Mouse (Mus musculus) MEL (cell line): ENCODE measurements at regions not wholly inside any gene's neighbourhood (a gene's known extent, or its start where the extent isn't known, plus 50 kb on each side); places are given as distances from the start of the nearest gene placed in this dataset.

Experiments used
- DNase-seq: peaks from one replicate; pipeline ENCODE4 v3.0.0; 2011; ENCODE audit warnings: low read depth, low spot score
- H3K27ac ChIP-seq: 2 replicates; pipeline ENCODE4 v1.5.1; 2012; ENCODE audit warnings: low read depth, mild to moderate bottlenecking, control low read depth, low read length, moderate library complexity; ENCODE audit not compliant: control insufficient read depth
- H3K27me3 ChIP-seq, 2 experiments: fragments of 150-350 bp in 1 of 2; sonication (generic) in 1 of 2; 2 replicates each; pipeline ENCODE4 v1.6.1; 2012; ENCODE audit warnings: low read length in 2 of 2, mild to moderate bottlenecking in 2 of 2, improper control_type of control experiment in 1 of 2, moderate library complexity in 1 of 2; ENCODE audit not compliant: insufficient read depth in 2 of 2, control insufficient read depth in 1 of 2
- H3K36me3 ChIP-seq, 2 experiments: 2 replicates each; pipeline ENCODE4 v1.6.1; 2012 to 2014; ENCODE audit warnings: low read length in 2 of 2, improper control_type of control experiment in 1 of 2, inconsistent platforms in 1 of 2, mild to moderate bottlenecking in 1 of 2; ENCODE audit not compliant: insufficient read depth in 2 of 2, control insufficient read depth in 1 of 2
- H3K4me1 ChIP-seq, 2 experiments: fragments of 150-350 bp in 1 of 2; sonication (generic) in 1 of 2; 2 replicates each; pipeline ENCODE4 v1.6.1; 2012; ENCODE audit warnings: low read length in 2 of 2, improper control_type of control experiment in 1 of 2, mild to moderate bottlenecking in 1 of 2; ENCODE audit not compliant: insufficient read depth in 2 of 2, control insufficient read depth in 1 of 2
- H3K4me3 ChIP-seq, 2 experiments: fragments of 150-350 bp in 1 of 2; sonication (generic) in 1 of 2; 2 replicates each; pipeline ENCODE4 v1.5.1; 2012; ENCODE audit warnings: low read depth in 2 of 2, low read length in 2 of 2, mild to moderate bottlenecking in 2 of 2, moderate library complexity in 2 of 2, control low read depth in 1 of 2, improper control_type of control experiment in 1 of 2; ENCODE audit not compliant: control insufficient read depth in 1 of 2, insufficient read depth in 1 of 2
- H3K79me2 ChIP-seq: 2 replicates; pipeline ENCODE4 v1.6.1; 2012; ENCODE audit warnings: mild to moderate bottlenecking, low read length, moderate library complexity; ENCODE audit not compliant: control insufficient read depth, poor library complexity, insufficient read depth
- H3K9ac ChIP-seq: 2 replicates; pipeline ENCODE4 v1.6.1; 2012; ENCODE audit warnings: low read depth, mild to moderate bottlenecking, control low read depth, low read length, moderate library complexity; ENCODE audit not compliant: control insufficient read depth, poor library complexity, severe bottlenecking
- H3K9me3 ChIP-seq: fragments of 150-350 bp; sonication (generic); replicated peaks from 2 replicates; pipeline ENCODE4 v1.6.1; 2012; ENCODE audit warnings: mild to moderate bottlenecking, low read length, improper control_type of control experiment, moderate library complexity; ENCODE audit not compliant: insufficient read depth
- BHLHE40 ChIP-seq: IDR thresholded peaks from 2 replicates; pipeline ENCODE4 v1.6.1; 2012; ENCODE audit warnings: low read depth, mild to moderate bottlenecking, inconsistent platforms, low read length, improper control_type of control experiment, borderline replicate concordance
- CHD1 ChIP-seq: IDR thresholded peaks from 2 replicates; pipeline ENCODE4 v1.6.1; 2012; ENCODE audit warnings: low read depth, mild to moderate bottlenecking, inconsistent platforms, low read length, improper control_type of control experiment
- CHD2 ChIP-seq: IDR thresholded peaks from 2 replicates; pipeline ENCODE4 v1.6.1; 2011; ENCODE audit warnings: low read length, improper control_type of control experiment
- CTCF ChIP-seq, 3 experiments: IDR thresholded peaks in 2 of 3; conservative IDR thresholded peaks in 1 of 3; 2 replicates each; pipeline ENCODE4 v1.5.1; 2011 to 2012; ENCODE audit warnings: low read length in 3 of 3, low read depth in 2 of 3, mild to moderate bottlenecking in 2 of 3, improper control_type of control experiment in 1 of 3, inconsistent platforms in 1 of 3, mixed read lengths in 1 of 3, moderate library complexity in 1 of 3; ENCODE audit not compliant: control insufficient read depth in 1 of 3, insufficient read depth in 1 of 3, poor library complexity in 1 of 3, severe bottlenecking in 1 of 3
- EP300 ChIP-seq, 2 experiments: IDR thresholded peaks; 2 replicates each; pipeline ENCODE4 v1.6.1; 2011; ENCODE audit warnings: improper control_type of control experiment in 2 of 2, low read length in 2 of 2, low read depth in 1 of 2, mild to moderate bottlenecking in 1 of 2
- ETS1 ChIP-seq: IDR thresholded peaks from 2 replicates; pipeline ENCODE4 v1.6.1; 2012; ENCODE audit warnings: low read depth, mild to moderate bottlenecking, inconsistent platforms, low read length, improper control_type of control experiment, moderate library complexity
- GABPA ChIP-seq: IDR thresholded peaks from 2 replicates; pipeline ENCODE4 v1.6.1; 2012; ENCODE audit warnings: low read depth, mild to moderate bottlenecking, inconsistent platforms, low read length, improper control_type of control experiment, moderate library complexity
- GATA1 ChIP-seq: IDR thresholded peaks from 2 replicates; pipeline ENCODE4 v1.6.1; 2011; ENCODE audit warnings: low read depth, low read length, improper control_type of control experiment
- JUND ChIP-seq: IDR thresholded peaks from 2 replicates; pipeline ENCODE4 v1.6.1; 2011; ENCODE audit warnings: low read depth, mild to moderate bottlenecking, improper control_type of control experiment, low read length
- KAT2A ChIP-seq: conservative IDR thresholded peaks from 2 replicates; pipeline ENCODE4 v1.6.1; 2012; ENCODE audit warnings: low read depth, low read length, improper control_type of control experiment, inconsistent platforms
- MAFK ChIP-seq: IDR thresholded peaks from 2 replicates; pipeline ENCODE4 v1.6.1; 2011; ENCODE audit warnings: low read depth, mild to moderate bottlenecking, low read length, improper control_type of control experiment, borderline replicate concordance
- MYB ChIP-seq: IDR thresholded peaks from 2 replicates; pipeline ENCODE4 v1.6.1; 2011; ENCODE audit warnings: mild to moderate bottlenecking, low read depth, low read length, improper control_type of control experiment
- NELFE ChIP-seq: IDR thresholded peaks from 2 replicates; pipeline ENCODE4 v1.6.1; 2011; ENCODE audit warnings: low read depth, low read length, improper control_type of control experiment
- POLR2A ChIP-seq, 2 experiments: IDR thresholded peaks; 2 replicates each; pipeline ENCODE4 v1.6.1; 2011 to 2012; ENCODE audit warnings: low read length in 2 of 2, mild to moderate bottlenecking in 2 of 2, control low read depth in 1 of 2, improper control_type of control experiment in 1 of 2, low read depth in 1 of 2, moderate library complexity in 1 of 2; ENCODE audit not compliant: control insufficient read depth in 1 of 2, insufficient read depth in 1 of 2, poor library complexity in 1 of 2
- POLR2AphosphoS2 ChIP-seq: IDR thresholded peaks from 2 replicates; pipeline ENCODE4 v1.6.1; 2011; ENCODE audit warnings: low read length, improper control_type of control experiment
- POLR2AphosphoS5 ChIP-seq: IDR thresholded peaks from 2 replicates; pipeline ENCODE4 v1.6.1; 2012; ENCODE audit warnings: low read depth, borderline replicate concordance, mild to moderate bottlenecking, inconsistent platforms, low read length, moderate library complexity, mixed read lengths
- RAD21 ChIP-seq: IDR thresholded peaks from 2 replicates; pipeline ENCODE4 v1.6.1; 2011; ENCODE audit warnings: mild to moderate bottlenecking, low read depth, low read length, improper control_type of control experiment
- TBP ChIP-seq: IDR thresholded peaks from 2 replicates; pipeline ENCODE4 v1.8.0; 2011; ENCODE audit warnings: low read depth, low read length, improper control_type of control experiment
- TCF12 ChIP-seq: IDR thresholded peaks from 2 replicates; pipeline ENCODE4 v1.6.1; 2014; ENCODE audit warnings: low read depth, mild to moderate bottlenecking, inconsistent platforms, low read length, improper control_type of control experiment, moderate library complexity
- UBTF ChIP-seq: IDR thresholded peaks from 2 replicates; pipeline ENCODE4 v1.6.1; 2012; ENCODE audit warnings: low read depth, mild to moderate bottlenecking, inconsistent platforms, low read length, improper control_type of control experiment, moderate library complexity, borderline replicate concordance; ENCODE audit not compliant: insufficient read depth
- USF1 ChIP-seq: IDR thresholded peaks from 2 replicates; pipeline ENCODE4 v1.6.1; 2014; ENCODE audit warnings: low read depth, mild to moderate bottlenecking, inconsistent platforms, low read length, improper control_type of control experiment, moderate library complexity
- ZC3H11A ChIP-seq: IDR thresholded peaks from 2 replicates; pipeline ENCODE4 v1.6.1; 2012; ENCODE audit warnings: low read depth, mild to moderate bottlenecking, inconsistent platforms, low read length, improper control_type of control experiment
- ZKSCAN1 ChIP-seq: IDR thresholded peaks from 2 replicates; pipeline ENCODE4 v1.6.1; 2012; ENCODE audit warnings: low read depth, mild to moderate bottlenecking, inconsistent platforms, low read length, improper control_type of control experiment, moderate library complexity
- ZMIZ1 ChIP-seq: IDR thresholded peaks from 2 replicates; pipeline ENCODE4 v1.6.1; 2012; ENCODE audit warnings: low read depth, mild to moderate bottlenecking, inconsistent platforms, low read length, improper control_type of control experiment, moderate library complexity

- no peak overlapping the region for H3K9ac ChIP-seq
- H3K36me3 ChIP-seq: no peaks in the 10 kb centered on the region
- H3K27me3 ChIP-seq: no peaks in the 10 kb centered on the region
- DNase-seq: no peak
- TF ChIP-seq MYB: no peak
- TF ChIP-seq ZKSCAN1: no peak
- no peak for TF ChIP-seq USF1
- no peak for TF ChIP-seq EP300 (IDR thresholded peaks at IDR 0.05; ENCODE audit: low read depth in 1 of 2, low read length in 2 of 2)
- no peak for TF ChIP-seq UBTF
- TF ChIP-seq GATA1: no peak
- no peak for TF ChIP-seq POLR2AphosphoS2
- TF ChIP-seq POLR2A (IDR thresholded peaks at IDR 0.05; ENCODE audit: control insufficient read depth in 1 of 2, insufficient read depth in 1 of 2, low read depth in 1 of 2, low read length in 2 of 2, poor library complexity in 1 of 2): no peak
- TF ChIP-seq TCF12: no peak
- no peak for TF ChIP-seq CHD1
- TF ChIP-seq POLR2AphosphoS5: no peak
- no peak for TF ChIP-seq GABPA
- TF ChIP-seq ETS1: no peak
- no peak for TF ChIP-seq ZC3H11A
- TF ChIP-seq NELFE: no peak
- TF ChIP-seq TBP: no peak
- no peak for TF ChIP-seq KAT2A
- no peak for TF ChIP-seq ZMIZ1
- no peak for TF ChIP-seq CHD2
- TF ChIP-seq MAFK: no peak
- H3K4me1 ChIP-seq: no peaks in the 10 kb centered on the region
- H3K27ac ChIP-seq: no peak overlapping the region
- no peak overlapping the region for H3K4me3 ChIP-seq
- no peaks in the 10 kb centered on the region for H3K79me2 ChIP-seq
- no peaks in the 10 kb centered on the region for H3K9me3 ChIP-seq
Measured at GRCm38 (mm10) chr5:47390735-47391134, 592.2 kb upstream of the Slit2 start.

DNA sequence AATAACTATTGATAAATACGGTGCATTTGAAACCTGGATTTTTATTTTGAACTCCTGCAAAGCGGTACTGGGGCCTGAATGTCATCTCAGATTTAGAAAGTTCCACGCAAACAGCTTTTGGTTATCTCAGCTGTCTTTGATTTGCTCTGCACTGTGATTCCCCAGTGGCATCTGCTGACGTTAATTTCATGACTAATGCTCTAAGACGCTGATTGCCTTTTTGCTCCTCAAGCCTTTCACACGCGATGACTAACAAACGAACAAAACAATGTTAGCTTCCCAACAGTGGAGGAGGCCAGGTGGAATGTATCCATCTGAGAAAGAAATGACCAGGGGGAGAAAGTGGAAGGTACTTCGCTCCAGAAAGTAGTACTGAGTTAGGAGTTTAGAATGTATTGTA lies 586.1 kb upstream of the Slit2 start:
- Histone ChIP-seq H3K9ac (no peak overlapping the region), H3K27ac (no peak overlapping the region), H3K36me3 (no peaks in the 10 kb centered on the region), H3K79me2 (no peaks in the 10 kb centered on the region), H3K9me3 (no peaks in the 10 kb centered on the region), H3K4me1 (no peaks in the 10 kb centered on the region), H3K27me3 (no peaks in the 10 kb centered on the region), H3K4me3 (no peak overlapping the region)
- TF ChIP-seq BHLHE40 (no peak), JUND (no peak), GATA1 (no peak), MYB (no peak), CHD1 (no peak), GABPA (no peak), CTCF (IDR thresholded peaks at IDR 0.05 in 2 of 3, conservative IDR thresholded peaks at IDR 0.05 in 1 of 3; ENCODE audit: control insufficient read depth in 1 of 3, insufficient read depth in 1 of 3, low read depth in 2 of 3, low read length in 3 of 3, poor library complexity in 1 of 3, severe bottlenecking in 1 of 3) (no peak), RAD21 (no peak)
- no peak for DNase-seq
